ENCODE assay signal across 9 mouse cellular contexts in genomic region chr5:64389202-64389929, GRCm38 (mm10).
A peak's percentile ranks its signal among the peaks of the same experiment; 100 is the strongest.
DNase-seq lines count a peak whose midpoint lies in the region; ATAC-seq and TF ChIP-seq lines count a peak whose summit lies in the region.
"Had no signal": no experiment of that assay in that cellular context is flagged by ENCODE, and none has a peak within 500 bp of the region (broad histone marks: within the 10 kb centered on the region; RNA-seq: fewer than 3 reads in every experiment).

No protein-coding gene starts in this region.

- H3K4me3 ChIP-seq in midbrain, embryonic 10.5 days, result no peak overlapping the region
- H3K4me3 ChIP-seq in midbrain, postnatal 0 days (ENCODE audit: low read depth, low read length), result no peak overlapping the region
- no peak overlapping the region for H3K4me3 ChIP-seq in forebrain, embryonic 12.5 days (replicated peaks)
- H3K4me3 ChIP-seq in intestine, postnatal 0 days (ENCODE audit: low read depth, low read length), result no peak overlapping the region
- no peak overlapping the region for H3K4me3 ChIP-seq in neural tube, embryonic 13.5 days
- H3K4me3 ChIP-seq: megakaryocyte, embryonic 14.5 days had no signal

- WGBS in midbrain, embryonic 10.5 days, result 34% methylated on average over 6 of the region's 6 CpGs
- 38% methylated on average over 6 of the region's 6 CpGs for WGBS in midbrain, postnatal 0 days
- 17% methylated on average over 6 of the region's 6 CpGs for WGBS in forebrain, embryonic 12.5 days
- 17% methylated on average over 6 of the region's 6 CpGs for WGBS in intestine, postnatal 0 days
- 7% methylated on average over 6 of the region's 6 CpGs for WGBS in neural tube, embryonic 13.5 days

- peaks cover 21% of the 10 kb centered on the region; the same call in 1 of the 2 replicates for H3K27me3 ChIP-seq in midbrain, embryonic 10.5 days (ENCODE audit: low read depth, poor library complexity, severe bottlenecking)
- H3K27me3 ChIP-seq in midbrain, postnatal 0 days (ENCODE audit: insufficient read depth, low read length), result no peaks in the 10 kb centered on the region
- H3K27me3 ChIP-seq in forebrain, embryonic 12.5 days, result no peaks in the 10 kb centered on the region
- no peaks in the 10 kb centered on the region for H3K27me3 ChIP-seq in intestine, postnatal 0 days (replicated peaks; ENCODE audit: control insufficient read depth, insufficient read depth, low read length)
- peaks cover 12% of the 10 kb centered on the region for H3K27me3 ChIP-seq in neural tube, embryonic 13.5 days

- H3K9me3 ChIP-seq in midbrain, embryonic 10.5 days (replicated peaks), result no peaks in the 10 kb centered on the region
- H3K9me3 ChIP-seq in midbrain, postnatal 0 days (ENCODE audit: low read length), result no peaks in the 10 kb centered on the region
- H3K9me3 ChIP-seq in forebrain, embryonic 12.5 days, result no peaks in the 10 kb centered on the region
- no peaks in the 10 kb centered on the region for H3K9me3 ChIP-seq in intestine, postnatal 0 days (ENCODE audit: control insufficient read depth)
- no peaks in the 10 kb centered on the region for H3K9me3 ChIP-seq in neural tube, embryonic 13.5 days
- H3K9me3 ChIP-seq: megakaryocyte, embryonic 14.5 days had no signal

- H3K36me3 ChIP-seq in midbrain, embryonic 10.5 days, result no peaks in the 10 kb centered on the region
- H3K36me3 ChIP-seq in midbrain, postnatal 0 days (ENCODE audit: insufficient read depth, low read length), result no peaks in the 10 kb centered on the region
- H3K36me3 ChIP-seq in forebrain, embryonic 12.5 days (replicated peaks), result no peaks in the 10 kb centered on the region
- H3K36me3 ChIP-seq in intestine, postnatal 0 days (ENCODE audit: control insufficient read depth, insufficient read depth), result no peaks in the 10 kb centered on the region
- no peaks in the 10 kb centered on the region for H3K36me3 ChIP-seq in neural tube, embryonic 13.5 days

- H3K27ac ChIP-seq in midbrain, embryonic 10.5 days (replicated peaks), result peak overlapping the region; percentile 65
- H3K27ac ChIP-seq in midbrain, postnatal 0 days (ENCODE audit: low read depth, low read length), result no peak overlapping the region
- peak overlapping the region; percentile 62; the same call in 1 of the 2 replicates for H3K27ac ChIP-seq in forebrain, embryonic 12.5 days
- peak overlapping the region; percentile 35; the same call in 1 of the 2 replicates for H3K27ac ChIP-seq in intestine, postnatal 0 days (ENCODE audit: low read depth, low read length)
- H3K27ac ChIP-seq in neural tube, embryonic 13.5 days (replicated peaks), result peak overlapping the region; percentile 34; the same call in 1 of the 2 replicates

- H3K4me2 ChIP-seq in midbrain, postnatal 0 days (ENCODE audit: low read depth, low read length, poor library complexity, severe bottlenecking), result no peak overlapping the region
- no peak overlapping the region for H3K4me2 ChIP-seq in forebrain, embryonic 12.5 days
- H3K4me2 ChIP-seq in intestine, postnatal 0 days (replicated peaks; ENCODE audit: low read depth), result no peak overlapping the region
- H3K4me2 ChIP-seq in neural tube, embryonic 13.5 days, result no peak overlapping the region

- peaks cover 32% of the 10 kb centered on the region for H3K4me1 ChIP-seq in midbrain, embryonic 10.5 days
- H3K4me1 ChIP-seq in midbrain, postnatal 0 days (ENCODE audit: insufficient read depth, low read length), result 0 out of 2 replicates have a peak, but pooled peaks cover 6% of the 10 kb centered on the region
- peaks cover 19% of the 10 kb centered on the region for H3K4me1 ChIP-seq in forebrain, embryonic 12.5 days
- H3K4me1 ChIP-seq in intestine, postnatal 0 days (replicated peaks; ENCODE audit: control insufficient read depth, insufficient read depth, low read length), result peaks cover 26% of the 10 kb centered on the region
- peaks cover 20% of the 10 kb centered on the region for H3K4me1 ChIP-seq in neural tube, embryonic 13.5 days (replicated peaks)

- no peak for DNase-seq in midbrain, embryonic 10.5 days (ENCODE audit: low spot score)
- DNase-seq in midbrain, postnatal 0 days (ENCODE audit: low spot score), result no peak
- DNase-seq in yolk sac, embryonic 10.5 days (ENCODE audit: low spot score), result no peak

- ATAC-seq in midbrain, postnatal 0 days (ENCODE audit: low FRiP score), result no peak
- peak; percentile 64 for ATAC-seq in forebrain, embryonic 12.5 days (ENCODE audit: low FRiP score)
- peak; percentile 69 for ATAC-seq in intestine, postnatal 0 days
- peak; percentile 79 for ATAC-seq in neural tube, embryonic 13.5 days (ENCODE audit: low read depth)
- no peak for ATAC-seq in monocyte, adult 5-6 weeks (replicated peaks; ENCODE audit: insufficient number of reproducible peaks, low FRiP score, low TSS enrichment, poor library complexity, severe bottlenecking)
- ATAC-seq in cerebellum, adult (ENCODE audit: insufficient number of reproducible peaks, low FRiP score, low TSS enrichment), result no peak

- no peak overlapping the region for H3K9ac ChIP-seq in midbrain, postnatal 0 days (replicated peaks; ENCODE audit: low read length, poor library complexity, severe bottlenecking)
- H3K9ac ChIP-seq in forebrain, embryonic 12.5 days, result no peak overlapping the region
- H3K9ac ChIP-seq in intestine, postnatal 0 days (ENCODE audit: low read depth, low read length), result no peak overlapping the region
- 0 out of 2 replicates have a peak overlapping the region, but pooled peaks have one; percentile 8 for H3K9ac ChIP-seq in neural tube, embryonic 13.5 days

- TF ChIP-seq CTCF in midbrain, postnatal 0 days (IDR thresholded peaks at IDR 0.05), result no peak
- TF ChIP-seq CTCF in intestine, postnatal 0 days (IDR thresholded peaks at IDR 0.05; ENCODE audit: low read depth), result no peak

Comparison
In these comparisons a context has a peak if more than half of its experiments do, and no peak if none do; other contexts are left out.
1. ATAC-seq: peak in forebrain, embryonic 12.5 days (single experiment), intestine, postnatal 0 days (single experiment) and neural tube, embryonic 13.5 days (single experiment); none in midbrain, postnatal 0 days (single experiment), monocyte, adult 5-6 weeks (single experiment) and cerebellum, adult (single experiment).